Mouse (Mus musculus): Measurements from ENCODE around the gene Ppm1k. TPM values are rescaled to one million over a fixed set of nuclear protein-coding genes. Genes with fewer than 3 reads are reported as not detected.
"Not testable (repeated sequence)": the region's sequence is repeated elsewhere in the genome, so short reads cannot be mapped to it uniquely, and the experiment has no call there.

Ppm1k gene
- polyA plus RNA-seq, 1 experiment from 2014 or later: 5.0 TPM

GRCm38 (mm10) chr6:57524742-57525141 is 10.5 kb downstream of the Ppm1k start:
- 87% methylated on average over 10 of the region's 10 CpGs for WGBS
- H3K4me3 ChIP-seq (ENCODE audit: low read length): no peak overlapping the region
- no peak overlapping the region for H3K9ac ChIP-seq (ENCODE audit: low read depth, low read length)
- no peaks in the 10 kb centered on the region for H3K27me3 ChIP-seq (ENCODE audit: control insufficient read depth, insufficient read depth, low read length)
- H3K9me3 ChIP-seq (ENCODE audit: control insufficient read depth, low read length): no peaks in the 10 kb centered on the region
- H3K36me3 ChIP-seq (ENCODE audit: control insufficient read depth, insufficient read depth, low read length): peaks cover 2% of the 10 kb centered on the region; the same call in 1 of the 2 replicates
- H3K27ac ChIP-seq (ENCODE audit: low read depth, low read length): no peak overlapping the region
- ATAC-seq (ENCODE audit: low FRiP score, low TSS enrichment): no peak
- H3K4me2 ChIP-seq (replicated peaks; ENCODE audit: low read depth, low read length): no peak overlapping the region
- no peaks in the 10 kb centered on the region for H3K4me1 ChIP-seq (ENCODE audit: control insufficient read depth, insufficient read depth, low read length)

GRCm38 (mm10) chr6:57520749-57521652 is 14.3 kb downstream of the Ppm1k start:
- no peak for ATAC-seq (ENCODE audit: low FRiP score, low TSS enrichment)
- WGBS: 87% methylated on average over 10 of the region's 10 CpGs

GRCm38 (mm10) chr6:57514035-57514374 is 21.3 kb downstream of the Ppm1k start:
- Histone ChIP-seq H3K9me3 (ENCODE audit: control insufficient read depth, low read length) (no peaks in the 10 kb centered on the region), H3K4me3 (ENCODE audit: low read length) (no peak overlapping the region), H3K36me3 (ENCODE audit: control insufficient read depth, insufficient read depth, low read length) (peaks cover 4% of the 10 kb centered on the region; the same call in 1 of the 2 replicates), H3K27me3 (ENCODE audit: control insufficient read depth, insufficient read depth, low read length) (no peaks in the 10 kb centered on the region), H3K4me2 (replicated peaks; ENCODE audit: low read depth, low read length) (no peak overlapping the region), H3K27ac (ENCODE audit: low read depth, low read length) (no peak overlapping the region), H3K9ac (ENCODE audit: low read depth, low read length) (no peak overlapping the region), H3K4me1 (ENCODE audit: control insufficient read depth, insufficient read depth, low read length) (no peaks in the 10 kb centered on the region)
- no peak for ATAC-seq (ENCODE audit: low FRiP score, low TSS enrichment)
- 56% methylated on average over 4 of the region's 4 CpGs for WGBS

More at GRCm38 (mm10) chr6:57520749-57521652, 14.3 kb downstream of the Ppm1k start:
- H3K27me3 ChIP-seq (ENCODE audit: control insufficient read depth, insufficient read depth, low read length): no peaks in the 10 kb centered on the region
- no peak overlapping the region for H3K4me3 ChIP-seq (ENCODE audit: low read length)
- no peak overlapping the region for H3K9ac ChIP-seq (ENCODE audit: low read depth, low read length)
- H3K36me3 ChIP-seq (ENCODE audit: control insufficient read depth, insufficient read depth, low read length): peaks cover 2% of the 10 kb centered on the region; the same call in 1 of the 2 replicates
- H3K4me1 ChIP-seq (ENCODE audit: control insufficient read depth, insufficient read depth, low read length): no peaks in the 10 kb centered on the region
- H3K4me2 ChIP-seq (replicated peaks; ENCODE audit: low read depth, low read length): no peak overlapping the region
- no peaks in the 10 kb centered on the region for H3K9me3 ChIP-seq (ENCODE audit: control insufficient read depth, low read length)
- H3K27ac ChIP-seq (ENCODE audit: low read depth, low read length): no peak overlapping the region

- Histone ChIP-seq H3K4me2 (replicated peaks; ENCODE audit: low read depth, low read length) (no peak overlapping the region), H3K4me1 (ENCODE audit: control insufficient read depth, insufficient read depth, low read length) (no peaks in the 10 kb centered on the region), H3K9me3 (ENCODE audit: control insufficient read depth, low read length) (no peaks in the 10 kb centered on the region), H3K36me3 (ENCODE audit: control insufficient read depth, insufficient read depth, low read length) (peaks cover 4% of the 10 kb centered on the region; the same call in 1 of the 2 replicates), H3K4me3 (ENCODE audit: low read length) (no peak overlapping the region), H3K9ac (ENCODE audit: low read depth, low read length) (no peak overlapping the region), H3K27me3 (ENCODE audit: control insufficient read depth, insufficient read depth, low read length) (no peaks in the 10 kb centered on the region), H3K27ac (ENCODE audit: low read depth, low read length) (no peak overlapping the region)
- 78% methylated on average over 7 of the region's 7 CpGs for WGBS
- no peak for ATAC-seq (ENCODE audit: low FRiP score, low TSS enrichment)
Observed at GRCm38 (mm10) chr6:57513351-57514034, 21.8 kb downstream of the Ppm1k start.

GRCm38 (mm10) chr6:57511899-57512298 is 23.4 kb downstream of the Ppm1k start:
- H3K27ac ChIP-seq (ENCODE audit: low read depth, low read length): no peak overlapping the region
- H3K4me1 ChIP-seq (ENCODE audit: control insufficient read depth, insufficient read depth, low read length): no peaks in the 10 kb centered on the region
- 89% methylated on average over 5 of the region's 5 CpGs for WGBS
- H3K27me3 ChIP-seq (ENCODE audit: control insufficient read depth, insufficient read depth, low read length): no peaks in the 10 kb centered on the region
- H3K4me2 ChIP-seq (replicated peaks; ENCODE audit: low read depth, low read length): no peak overlapping the region
- no peak overlapping the region for H3K9ac ChIP-seq (ENCODE audit: low read depth, low read length)
- no peak overlapping the region for H3K4me3 ChIP-seq (ENCODE audit: low read length)
- H3K9me3 ChIP-seq (ENCODE audit: control insufficient read depth, low read length): no peaks in the 10 kb centered on the region
- no peak for ATAC-seq (ENCODE audit: low FRiP score, low TSS enrichment)
- H3K36me3 ChIP-seq (ENCODE audit: control insufficient read depth, insufficient read depth, low read length): peaks cover 4% of the 10 kb centered on the region; the same call in 1 of the 2 replicates

- Histone ChIP-seq H3K9ac (ENCODE audit: low read depth, low read length) (no peak overlapping the region), H3K27ac (ENCODE audit: low read depth, low read length) (no peak overlapping the region), H3K4me1 (ENCODE audit: control insufficient read depth, insufficient read depth, low read length) (no peaks in the 10 kb centered on the region), H3K27me3 (ENCODE audit: control insufficient read depth, insufficient read depth, low read length) (no peaks in the 10 kb centered on the region), H3K36me3 (ENCODE audit: control insufficient read depth, insufficient read depth, low read length) (no peaks in the 10 kb centered on the region), H3K9me3 (ENCODE audit: control insufficient read depth, low read length) (no peaks in the 10 kb centered on the region), H3K4me3 (ENCODE audit: low read length) (no peak overlapping the region), H3K4me2 (replicated peaks; ENCODE audit: low read depth, low read length) (no peak overlapping the region)
- ATAC-seq (ENCODE audit: low FRiP score, low TSS enrichment): no peak
- 38% methylated on average over 1 of the region's 3 CpGs for WGBS
Observed at GRCm38 (mm10) chr6:57503662-57504379, 31.4 kb downstream of the Ppm1k start.

GRCm38 (mm10) chr6:57499209-57499608 is 36.1 kb downstream of the Ppm1k start:
- Histone ChIP-seq H3K36me3 (ENCODE audit: control insufficient read depth, insufficient read depth, low read length) (no peaks in the 10 kb centered on the region), H3K9me3 (ENCODE audit: control insufficient read depth, low read length) (no peaks in the 10 kb centered on the region), H3K27me3 (ENCODE audit: control insufficient read depth, insufficient read depth, low read length) (no peaks in the 10 kb centered on the region), H3K9ac (ENCODE audit: low read depth, low read length) (no peak overlapping the region), H3K27ac (ENCODE audit: low read depth, low read length) (no peak overlapping the region), H3K4me2 (replicated peaks; ENCODE audit: low read depth, low read length) (no peak overlapping the region), H3K4me1 (ENCODE audit: control insufficient read depth, insufficient read depth, low read length) (no peaks in the 10 kb centered on the region), H3K4me3 (ENCODE audit: low read length) (no peak overlapping the region)
- ATAC-seq (ENCODE audit: low FRiP score, low TSS enrichment): no peak
- 87% methylated on average over 2 of the region's 2 CpGs for WGBS

- not testable (repeated sequence) for H3K4me1 ChIP-seq (ENCODE audit: control insufficient read depth, insufficient read depth, low read length); H3K4me3 ChIP-seq (ENCODE audit: low read length); H3K4me2 ChIP-seq (replicated peaks; ENCODE audit: low read depth, low read length); ATAC-seq (ENCODE audit: low FRiP score, low TSS enrichment); H3K9ac ChIP-seq (ENCODE audit: low read depth, low read length); H3K27ac ChIP-seq (ENCODE audit: low read depth, low read length); H3K27me3 ChIP-seq (ENCODE audit: control insufficient read depth, insufficient read depth, low read length); H3K36me3 ChIP-seq (ENCODE audit: control insufficient read depth, insufficient read depth, low read length); H3K9me3 ChIP-seq (ENCODE audit: control insufficient read depth, low read length)
- 26% methylated on average over 3 of the region's 3 CpGs for WGBS
Observed at GRCm38 (mm10) chr6:57468161-57468560, 67.1 kb downstream of the Ppm1k start.

Measured in kidney, embryonic 14.5 days (tissue).